Mouse (Mus musculus): ENCODE data around the gene Zswim1.
"Not testable (repeated sequence)": the region's sequence is repeated elsewhere in the genome, so short reads cannot be mapped to it uniquely, and the experiment has no call there.

Zswim1 gene

DNA sequence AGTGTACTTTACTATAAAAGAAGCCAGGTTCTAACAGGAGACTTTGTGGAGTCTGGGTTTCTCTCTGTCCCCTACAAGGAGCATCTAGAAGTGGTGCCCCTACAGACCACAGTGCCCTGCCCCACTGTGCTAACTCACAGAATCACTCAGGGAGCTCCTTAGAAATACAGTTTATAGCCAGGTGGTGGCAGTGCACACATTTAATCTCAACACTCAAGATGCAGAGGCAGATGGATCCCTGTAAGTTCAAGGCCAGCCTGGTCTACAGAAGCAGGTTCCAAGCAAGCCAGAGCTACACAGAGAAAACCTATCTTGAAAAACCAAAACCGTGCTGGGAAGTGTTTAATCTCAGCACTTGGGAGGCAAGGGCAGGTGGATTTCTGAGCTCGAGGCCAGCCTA lies 28.7 kb upstream of the Zswim1 start:
- DNase-seq, result peak; percentile 31

GRCm38 (mm10) chr2:164794293-164794692 lies 28.2 kb upstream of the Zswim1 start:
- DNase-seq, result peak; percentile 82

- DNase-seq, result peak; percentile 20
Observed at GRCm38 (mm10) chr2:164795868-164796267, 26.6 kb upstream of the Zswim1 start.

DNA sequence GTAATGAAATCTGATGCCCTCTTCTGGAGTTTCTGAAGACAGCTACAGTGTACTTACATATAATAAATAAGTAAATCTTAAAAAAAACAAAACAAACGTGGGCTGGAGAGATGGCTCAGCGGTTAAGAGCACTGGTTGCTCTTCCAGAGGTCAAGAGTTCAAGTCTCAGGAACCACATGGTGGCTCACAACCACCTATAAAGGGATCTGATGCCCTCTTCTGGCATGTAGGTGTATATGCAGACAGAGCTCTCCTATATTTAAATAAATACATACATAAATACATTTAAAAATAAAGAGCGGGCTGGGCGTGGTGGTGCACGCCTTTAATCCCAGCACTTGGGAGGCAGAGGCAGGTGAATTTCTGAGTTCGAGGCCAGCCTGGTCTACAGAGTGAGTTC lies 23.9 kb upstream of the Zswim1 start:
- DNase-seq, result not testable (repeated sequence)

GRCm38 (mm10) chr2:164800252-164801004 lies 22.1 kb upstream of the Zswim1 start:
- DNase-seq, result no peak

- no peak for DNase-seq
Observed at GRCm38 (mm10) chr2:164803201-164803920, 19.1 kb upstream of the Zswim1 start.

DNA sequence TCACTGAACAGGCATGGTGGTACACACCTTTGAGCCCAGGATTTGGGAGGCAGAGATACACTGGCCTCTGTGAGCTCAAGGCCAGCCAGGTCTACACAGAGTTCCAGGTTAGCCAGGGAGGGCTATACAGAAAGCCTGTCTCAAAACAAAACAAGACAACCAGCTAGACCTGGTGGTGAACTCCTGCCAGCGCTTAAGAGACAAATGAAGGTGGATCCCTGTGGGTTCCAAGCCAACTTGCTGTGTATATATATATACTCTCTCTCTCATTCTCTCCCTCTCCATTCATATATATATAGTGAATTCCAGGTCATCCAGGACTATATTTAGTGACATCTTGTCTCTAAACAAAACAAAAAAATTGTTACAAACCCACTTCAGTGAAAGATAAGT lies 18.6 kb upstream of the Zswim1 start:
- DNase-seq, result no peak

DNA sequence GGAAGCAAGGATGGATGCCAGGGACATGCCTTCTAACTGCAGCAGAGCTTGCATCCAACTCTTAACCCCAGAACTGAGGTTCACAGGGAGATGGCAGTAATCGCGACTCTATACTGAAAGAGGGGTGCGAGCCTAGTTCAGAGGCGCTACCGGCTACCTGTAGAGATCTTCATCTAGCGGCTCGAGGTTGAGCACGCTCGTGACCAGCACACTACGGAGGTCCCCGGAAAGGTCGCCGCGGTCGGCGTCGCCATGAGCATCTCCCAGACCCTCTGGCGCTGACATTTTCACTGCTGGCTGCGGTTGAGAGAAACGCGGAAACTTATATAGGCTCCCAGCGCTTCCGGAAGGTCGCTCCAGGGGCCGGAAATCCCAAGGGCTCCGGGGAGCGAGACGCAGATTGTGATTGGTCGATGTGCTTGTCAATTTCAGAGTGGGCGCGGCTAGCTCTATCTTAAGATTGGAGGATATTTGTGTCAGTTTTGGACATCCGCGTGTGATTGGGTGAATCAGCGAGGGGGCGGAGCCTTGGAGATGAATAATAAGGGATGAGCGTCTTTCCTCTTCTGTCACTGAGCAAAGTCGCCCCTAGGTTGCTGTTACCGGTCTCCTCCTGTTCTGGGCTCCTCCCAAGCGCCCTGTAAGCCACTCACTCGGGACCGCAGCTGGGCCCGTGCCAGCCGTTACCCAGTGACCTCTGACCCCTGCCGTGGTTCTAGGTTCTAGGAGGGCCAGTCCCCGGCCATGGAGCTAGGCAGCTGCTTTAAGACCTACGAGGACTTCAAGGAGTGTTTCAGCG lies 17.8 kb upstream of the Zswim1 start, which contains the start of the genes Acot8 and Zswim3:
Gene Acot8 (minus strand): TSS at position 350 of the 799 bp plus-strand sequence.
Gene Zswim3 (plus strand): TSS at position 566 of the 799 bp plus-strand sequence.
- DNase-seq, result peak; percentile 97

DNA sequence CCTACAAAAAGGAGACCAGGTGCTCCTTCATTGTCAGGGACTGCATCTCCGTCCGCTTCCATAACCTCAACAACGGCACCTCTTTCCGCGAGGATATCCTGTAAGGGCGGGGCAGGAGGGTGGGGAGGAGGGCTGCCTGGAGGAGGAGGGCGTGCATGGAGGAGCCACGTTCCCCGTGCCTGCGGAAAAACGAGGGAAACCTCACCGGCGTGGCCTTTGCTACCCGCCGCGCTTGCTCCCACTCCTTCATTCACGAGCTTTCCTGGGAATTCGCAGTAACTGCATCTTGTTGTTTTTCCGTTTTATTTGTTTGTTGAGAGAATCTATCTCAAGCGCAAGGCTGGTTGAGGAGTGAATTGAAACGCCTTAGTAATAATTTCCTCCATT lies 17.2 kb upstream of the Zswim1 start:
- DNase-seq, result no peak

DNA sequence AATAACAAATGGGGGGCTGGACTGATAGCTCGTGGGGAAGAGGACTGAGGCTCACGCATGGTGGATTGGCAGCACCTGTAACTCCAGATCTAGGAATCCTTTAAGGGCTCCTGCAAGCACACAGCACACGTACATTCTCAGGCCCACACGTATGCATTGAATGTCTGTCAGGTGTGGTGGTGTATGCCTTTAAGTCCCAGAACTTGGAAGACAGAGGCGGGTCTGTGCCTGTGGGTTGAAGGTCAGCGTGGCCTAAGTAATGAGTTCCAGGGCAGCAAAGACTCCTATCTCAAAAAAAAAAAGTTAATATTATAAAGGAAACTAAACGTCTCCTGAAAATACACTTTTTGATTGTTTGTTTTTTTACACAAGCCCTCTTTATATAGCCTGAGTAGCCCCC lies 15.9 kb upstream of the Zswim1 start:
- DNase-seq, result no peak

- no peak for DNase-seq
Observed at GRCm38 (mm10) chr2:164813557-164813956, 8.9 kb upstream of the Zswim1 start.

DNA sequence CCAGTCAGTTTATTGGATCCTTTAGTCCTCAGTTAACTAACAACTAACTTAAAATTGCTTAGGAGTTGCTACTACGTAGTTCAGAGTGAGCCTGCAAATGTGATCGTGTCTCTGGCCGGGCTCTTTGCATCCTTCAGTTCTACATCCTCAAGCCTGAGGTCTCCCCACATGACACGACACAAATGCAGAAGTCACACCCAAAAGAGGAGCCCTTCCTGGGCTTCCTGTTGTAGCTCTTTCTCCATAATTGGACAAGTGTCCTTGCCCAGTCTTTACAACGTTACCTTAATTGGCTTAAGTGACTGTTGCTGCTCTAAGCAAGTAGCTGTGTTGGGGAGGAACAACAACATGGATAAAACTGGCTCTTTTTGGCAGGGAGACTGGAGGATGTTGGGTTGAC lies 7.1 kb upstream of the Zswim1 start:
- no peak for DNase-seq

GRCm38 (mm10) chr2:164815821-164816220 lies 6.7 kb upstream of the Zswim1 start:
- no peak for DNase-seq

- no peak for DNase-seq
Observed at GRCm38 (mm10) chr2:164817206-164817605, 5.3 kb upstream of the Zswim1 start.

DNA sequence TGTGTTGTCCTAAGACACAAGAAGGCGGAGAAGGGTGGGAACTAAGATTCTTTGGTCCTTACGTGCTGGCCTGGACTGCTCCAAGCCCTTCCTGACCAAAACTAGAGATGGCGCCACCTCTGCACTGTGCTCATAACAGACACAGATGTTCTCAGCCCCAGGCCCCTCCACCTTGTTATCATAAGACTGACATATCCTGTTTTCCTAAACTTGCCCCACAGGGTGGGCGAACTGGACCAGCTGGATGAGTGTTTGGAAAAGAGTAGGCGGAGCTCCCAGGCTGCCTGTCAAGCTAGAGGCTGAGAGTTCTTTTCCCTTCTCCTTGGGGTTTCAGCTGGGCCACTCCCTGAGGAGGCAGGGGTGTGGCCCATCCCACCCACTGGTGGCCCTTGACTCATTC lies 4.8 kb upstream of the Zswim1 start:
- DNase-seq, result no peak

- DNase-seq, result no peak
Observed at GRCm38 (mm10) chr2:164821060-164821459, 1.4 kb upstream of the Zswim1 start.

GRCm38 (mm10) chr2:164823181-164823585 lies 697 bp downstream of the Zswim1 start:
- no peak for DNase-seq

- no peak for DNase-seq
Observed at GRCm38 (mm10) chr2:164823969-164824368, 1.5 kb downstream of the Zswim1 start.

- DNase-seq, result no peak
Observed at GRCm38 (mm10) chr2:164825521-164825920, 3.0 kb downstream of the Zswim1 start.

DNA sequence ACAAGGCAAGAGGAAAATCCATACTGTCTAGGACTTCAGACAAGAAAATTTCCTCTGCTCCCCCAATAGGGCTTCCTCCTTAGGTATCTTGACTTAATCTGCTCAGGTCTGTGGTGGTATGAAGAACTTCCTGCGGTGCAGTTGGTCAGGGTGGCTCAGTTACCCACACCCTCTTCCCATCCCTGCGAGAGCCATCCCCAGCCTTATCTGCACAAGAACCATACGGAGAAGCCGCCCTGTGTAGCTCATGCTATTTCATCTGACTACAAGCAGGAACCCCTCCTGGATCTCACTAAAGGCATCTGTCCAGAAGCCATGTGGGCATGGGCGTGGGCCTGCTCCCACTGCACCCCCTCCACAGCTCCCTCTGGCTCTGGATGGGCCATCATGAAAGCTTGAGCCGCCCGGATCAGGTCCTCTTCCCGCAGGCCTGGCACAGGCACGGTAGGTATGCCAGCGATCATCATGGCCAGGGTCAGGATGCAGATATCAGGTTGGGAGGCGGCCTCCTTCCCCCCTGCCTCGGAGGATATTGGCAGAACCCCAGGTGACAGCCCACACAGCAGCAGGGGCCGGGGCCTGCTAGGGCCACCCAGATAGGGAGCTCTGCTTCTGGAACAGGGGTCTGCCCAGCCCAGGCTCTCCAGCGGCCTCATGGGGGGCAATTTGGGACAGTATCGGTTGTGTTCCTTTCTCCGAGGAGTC lies 4.8 kb downstream of the Zswim1 start:
- DNase-seq, result no peak

DNA sequence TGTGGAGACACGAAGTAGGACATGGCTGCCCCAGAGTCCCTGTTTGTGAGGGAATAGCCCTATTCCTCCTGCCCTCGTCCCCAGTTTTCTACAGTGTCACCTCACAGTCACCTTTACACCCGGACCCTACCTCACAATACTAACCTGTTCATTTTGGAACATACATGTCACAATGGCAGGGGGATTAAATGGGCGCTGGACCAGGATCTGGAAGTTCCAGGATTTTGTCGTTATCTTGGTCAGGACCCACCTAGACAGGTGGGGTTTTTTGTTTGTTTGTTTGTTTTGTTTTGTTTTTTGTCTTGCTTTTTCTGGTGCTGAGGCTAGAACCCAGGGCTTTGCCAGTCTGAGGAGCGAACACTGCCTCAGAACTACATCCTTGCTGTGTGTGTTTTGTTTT lies 6.0 kb downstream of the Zswim1 start, which contains the start of gene Spata25:
Gene Spata25 (minus strand): TSS at position 101 of the 400 bp plus-strand sequence.
- DNase-seq, result no peak

DNA sequence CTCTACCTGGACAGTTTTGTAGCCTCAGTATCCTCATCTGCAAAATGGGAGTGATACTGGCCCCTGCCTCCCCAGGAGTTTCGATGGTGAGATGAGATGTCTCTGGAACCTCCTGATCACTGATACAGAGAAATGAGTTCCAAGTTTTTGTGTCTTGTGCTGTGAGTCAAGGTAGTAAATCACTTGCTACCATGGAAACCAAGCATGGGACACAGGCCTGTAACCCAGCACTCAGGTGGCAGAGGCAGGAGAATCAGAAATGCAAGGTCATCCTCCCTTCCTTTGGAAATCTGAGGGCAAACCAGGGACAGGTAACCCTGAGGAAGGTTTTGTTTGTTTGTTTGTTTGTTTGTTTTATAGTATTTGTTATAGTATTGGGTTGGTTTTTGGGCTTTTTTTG lies 6.6 kb downstream of the Zswim1 start:
- DNase-seq, result no peak

DNA sequence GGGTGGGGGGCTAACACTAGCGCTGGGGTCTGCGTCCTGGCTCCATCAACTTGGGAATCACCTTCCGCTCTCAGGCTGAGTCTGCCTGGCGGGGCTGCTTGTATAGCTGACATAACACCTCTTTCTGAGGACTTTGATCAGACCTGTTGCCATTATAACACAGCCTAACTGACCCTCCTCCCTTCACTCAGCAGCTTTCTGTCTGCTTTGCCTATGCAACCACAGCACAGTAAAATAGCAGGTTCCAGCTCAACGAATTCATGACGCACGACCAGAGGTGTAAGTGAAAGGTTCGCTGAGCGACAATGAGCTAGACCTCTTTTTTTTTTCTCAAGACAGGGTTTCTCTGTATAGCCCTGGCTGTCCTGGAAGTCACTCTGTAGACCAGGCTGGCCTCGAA lies 8.5 kb downstream of the Zswim1 start:
- no peak for DNase-seq
